Mouse (Mus musculus) G1E (cell line): Measurements from ENCODE around the gene Gm20767.
"Not testable (repeated sequence)": the region's sequence is repeated elsewhere in the genome, so short reads cannot be mapped to it uniquely, and the experiment has no call there.

Experiments
- CTCF ChIP-seq: IDR thresholded peaks from 2 replicates; pipeline ENCODE4 v1.5.1; 2012; ENCODE audit warnings: low read depth, low read length, inconsistent platforms, mixed read lengths
- GATA1 ChIP-seq: IDR thresholded peaks from 2 replicates; pipeline ENCODE4 v1.6.1; 2012; ENCODE audit warnings: borderline replicate concordance, low read length, inconsistent platforms, mixed read lengths
- POLR2AphosphoS5 ChIP-seq: IDR thresholded peaks from 2 replicates; pipeline ENCODE4 v1.6.1; 2012; ENCODE audit warnings: low read depth, low read length, inconsistent platforms; ENCODE audit not compliant: insufficient replicate concordance
- TAL1 ChIP-seq: conservative IDR thresholded peaks from 2 replicates; pipeline ENCODE4 v1.6.1; 2012; ENCODE audit warnings: low read depth, low read length, inconsistent platforms, mixed read lengths

GRCm38 (mm10) chr13:120099327-120099726 is 40.7 kb upstream of the Gm20767 start:
- TF ChIP-seq CTCF, TAL1, POLR2AphosphoS5, GATA1: not testable (repeated sequence)
